8 mouse cellular contexts compared by ENCODE assay signal in genomic region chr12:54738661-54739243, GRCm38 (mm10). TPM values are rescaled to one million over a fixed set of nuclear protein-coding genes. Genes with fewer than 3 reads are reported as not detected.
DNase-seq lines count a peak whose midpoint lies in the region; ATAC-seq and TF ChIP-seq lines count a peak whose summit lies in the region.
"Not testable (repeated sequence)": the region's sequence is repeated elsewhere in the genome, so short reads cannot be mapped to it uniquely, and the experiment has no call there.

No protein-coding gene starts in this region.

- DNase-seq in cerebellum, adult 2 months = peak; percentile 27 to 48
- DNase-seq in forebrain, embryonic 11.5 days (ENCODE audit: low spot score); limb, embryonic 10.5 days (ENCODE audit: low spot score); lung, postnatal 0 days (ENCODE audit: low spot score): not testable (repeated sequence)
- DNase-seq in thymus, postnatal 36 days = peak; percentile 33 to 43

- not testable (repeated sequence) for H3K27me3 ChIP-seq in cerebellum, adult 2 months (ENCODE audit: control insufficient read depth, insufficient read depth, low read length); forebrain, embryonic 11.5 days (ENCODE audit: control insufficient read depth, insufficient read depth, low read length); heart, embryonic 13.5 days (replicated peaks); intestine, embryonic 16.5 days (replicated peaks; ENCODE audit: control insufficient read depth, insufficient read depth, low read length); limb, embryonic 10.5 days (ENCODE audit: low read depth, poor library complexity, severe bottlenecking); lung, postnatal 0 days (replicated peaks; ENCODE audit: insufficient read depth, low read length); neural tube, embryonic 12.5 days (replicated peaks)

- H3K9ac ChIP-seq in forebrain, embryonic 11.5 days (ENCODE audit: low read length); heart, embryonic 13.5 days; intestine, embryonic 16.5 days (ENCODE audit: low read depth, low read length); lung, postnatal 0 days (replicated peaks; ENCODE audit: low read depth); neural tube, embryonic 12.5 days: not testable (repeated sequence)

- H3K27ac ChIP-seq in cerebellum, adult 2 months (ENCODE audit: insufficient read depth, low read length); forebrain, embryonic 11.5 days (ENCODE audit: low read depth, low read length); heart, embryonic 13.5 days (replicated peaks); intestine, embryonic 16.5 days (ENCODE audit: low read length); lung, postnatal 0 days (ENCODE audit: low read length); neural tube, embryonic 12.5 days: not testable (repeated sequence)
- H3K27ac ChIP-seq in limb, embryonic 10.5 days = peak overlapping the region; percentile 73; the same call in 1 of the 2 replicates

- not testable (repeated sequence) for TF ChIP-seq CTCF in cerebellum, adult 2 months (IDR thresholded peaks at IDR 0.05; ENCODE audit: borderline replicate concordance, insufficient read depth, low read depth, low read length); lung, postnatal 0 days (IDR thresholded peaks at IDR 0.05)

- not testable (repeated sequence) for H3K4me1 ChIP-seq in cerebellum, adult 2 months (ENCODE audit: control insufficient read depth, insufficient read depth, low read length); forebrain, embryonic 11.5 days (replicated peaks; ENCODE audit: control insufficient read depth, insufficient read depth, low read length); heart, embryonic 13.5 days; intestine, embryonic 16.5 days (ENCODE audit: control insufficient read depth, insufficient read depth, low read length); limb, embryonic 10.5 days; lung, postnatal 0 days (ENCODE audit: insufficient read depth, low read depth, low read length); neural tube, embryonic 12.5 days

- 3% methylated on average over 13 of the region's 33 CpGs for whole genome bisulfite sequencing in cerebellum, adult 2 months
- under 1% methylated on average over 8 of the region's 33 CpGs for WGBS in forebrain, embryonic 11.5 days
- 0% methylated on average over 12 of the region's 33 CpGs for WGBS in heart, embryonic 13.5 days
- 2% methylated on average over 8 of the region's 33 CpGs for WGBS in intestine, embryonic 16.5 days
- 0% methylated on average over 13 of the region's 33 CpGs for WGBS in limb, embryonic 10.5 days
- WGBS in lung, postnatal 0 days = 2% methylated on average over 4 of the region's 33 CpGs
- 0% methylated on average over 10 of the region's 33 CpGs for WGBS in neural tube, embryonic 12.5 days

- not testable (repeated sequence) for H3K36me3 ChIP-seq in forebrain, embryonic 11.5 days (ENCODE audit: control insufficient read depth, insufficient read depth, low read length); heart, embryonic 13.5 days; intestine, embryonic 16.5 days (ENCODE audit: control insufficient read depth, insufficient read depth, low read length); limb, embryonic 10.5 days; lung, postnatal 0 days (ENCODE audit: insufficient read depth, low read length); neural tube, embryonic 12.5 days

- not testable (repeated sequence) for H3K9me3 ChIP-seq in forebrain, embryonic 11.5 days (ENCODE audit: control insufficient read depth, low read length); heart, embryonic 13.5 days; intestine, embryonic 16.5 days (ENCODE audit: control insufficient read depth, low read length); limb, embryonic 10.5 days (replicated peaks); lung, postnatal 0 days (ENCODE audit: low read length); neural tube, embryonic 12.5 days

- peak; percentile 55 for ATAC-seq in forebrain, embryonic 11.5 days (replicated peaks; ENCODE audit: low FRiP score)
- peak; percentile 48 for ATAC-seq in heart, embryonic 13.5 days (ENCODE audit: extremely low read depth, insufficient number of reproducible peaks, low FRiP score, low TSS enrichment)
- ATAC-seq in intestine, embryonic 16.5 days = peak; percentile 51
- peak; percentile 61 for ATAC-seq in lung, postnatal 0 days
- peak; percentile 54 for ATAC-seq in neural tube, embryonic 12.5 days (ENCODE audit: low FRiP score, low read depth)

- not testable (repeated sequence) for H3K4me3 ChIP-seq in cerebellum, adult 2 months (replicated peaks; ENCODE audit: insufficient read depth, low read depth, low read length); forebrain, embryonic 11.5 days (ENCODE audit: low read depth, low read length); heart, embryonic 13.5 days; intestine, embryonic 16.5 days (ENCODE audit: low read length); lung, postnatal 0 days (ENCODE audit: low read depth, low read length); neural tube, embryonic 12.5 days
- 0 out of 2 replicates have a peak overlapping the region, but pooled peaks have one; percentile 25 for H3K4me3 ChIP-seq in limb, embryonic 10.5 days

- TF ChIP-seq POLR2A in cerebellum, adult 2 months (IDR thresholded peaks at IDR 0.05; ENCODE audit: borderline replicate concordance, insufficient read depth, low read length) = not testable (repeated sequence)

- not testable (repeated sequence) for H3K4me2 ChIP-seq in forebrain, embryonic 11.5 days (ENCODE audit: low read depth, low read length, severe bottlenecking); heart, embryonic 13.5 days; intestine, embryonic 16.5 days (ENCODE audit: low read depth, low read length); lung, postnatal 0 days (replicated peaks; ENCODE audit: low read depth, low read length)
- H3K4me2 ChIP-seq in neural tube, embryonic 12.5 days (replicated peaks) = 0 out of 2 replicates have a peak overlapping the region, but pooled peaks have one; percentile 33

- not testable (repeated sequence) for TF ChIP-seq EP300 in lung, postnatal 0 days (IDR thresholded peaks at IDR 0.05)

RNA-seq across cellular contexts. Expression of gene Eapp, which starts 43.1 kb away (rescaled TPM):
- polyA plus RNA-seq in cerebellum, adult 2 months (2012; rRNA removed) = 27.4 and 28.6 TPM in 2 replicates
- 76.1 and 78.4 TPM in 2 replicates for polyA plus RNA-seq in forebrain, embryonic 11.5 days (2014; fragmentation: Nextera tagmentation; extraction: Ambion mirVana)
- polyA plus RNA-seq in heart, embryonic 13.5 days (2015; fragmentation: Nextera tagmentation; extraction: Ambion mirVana) = 45.5 and 49.4 TPM in 2 replicates
- 57.8 and 60.9 TPM in 2 replicates for polyA plus RNA-seq in intestine, embryonic 16.5 days (2015; fragmentation: Nextera tagmentation; extraction: Ambion mirVana)
- polyA plus RNA-seq in limb, embryonic 10.5 days (2016; fragmentation: Nextera tagmentation; extraction: Ambion mirVana) = 62.7 and 69.8 TPM in 2 replicates
- 80.8 and 82.5 TPM in 2 replicates for polyA plus RNA-seq in lung, postnatal 0 days (2015; fragmentation: Nextera tagmentation; extraction: Ambion mirVana)
- 71.3 and 81.3 TPM in 2 replicates for polyA plus RNA-seq in neural tube, embryonic 12.5 days (2016; fragmentation: Nextera tagmentation; extraction: Ambion mirVana)

RNA-seq across cellular contexts. Expression of gene Snx6, which starts 56.8 kb away (rescaled TPM):
- polyA plus RNA-seq in cerebellum, adult 2 months (2012; rRNA removed) = 46.4 and 46.7 TPM in 2 replicates
- 206 and 226 TPM in 2 replicates for polyA plus RNA-seq in forebrain, embryonic 11.5 days (2014; fragmentation: Nextera tagmentation; extraction: Ambion mirVana)
- 106 and 110 TPM in 2 replicates for polyA plus RNA-seq in heart, embryonic 13.5 days (2015; fragmentation: Nextera tagmentation; extraction: Ambion mirVana)
- polyA plus RNA-seq in intestine, embryonic 16.5 days (2015; fragmentation: Nextera tagmentation; extraction: Ambion mirVana) = 147 and 155 TPM in 2 replicates
- polyA plus RNA-seq in limb, embryonic 10.5 days (2016; fragmentation: Nextera tagmentation; extraction: Ambion mirVana) = 165 and 180 TPM in 2 replicates
- 115 and 139 TPM in 2 replicates for polyA plus RNA-seq in lung, postnatal 0 days (2015; fragmentation: Nextera tagmentation; extraction: Ambion mirVana)
- 180 and 191 TPM in 2 replicates for polyA plus RNA-seq in neural tube, embryonic 12.5 days (2016; fragmentation: Nextera tagmentation; extraction: Ambion mirVana)
